Mouse (Mus musculus): ENCODE data around the gene Utp11. TPM values are rescaled to one million over a fixed set of nuclear protein-coding genes. Genes with fewer than 3 reads are reported as not detected.

Utp11 gene
- polyA plus RNA-seq, 1 experiment from 2014 or later, result 34.5 TPM

- Histone ChIP-seq H3K9me3 (replicated peaks; ENCODE audit: control insufficient read depth, low read length) (no peaks in the 10 kb centered on the region), H3K9ac (ENCODE audit: low read length) (peak overlapping the region; percentile 65), H3K27ac (ENCODE audit: low read depth, low read length) (no peak overlapping the region), H3K36me3 (ENCODE audit: control insufficient read depth, insufficient read depth, low read length) (no peaks in the 10 kb centered on the region), H3K4me2 (ENCODE audit: low read length) (peak overlapping the region; percentile 93), H3K4me1 (ENCODE audit: control insufficient read depth, insufficient read depth, low read length) (peaks cover 6% of the 10 kb centered on the region; the same call in 1 of the 2 replicates), H3K27me3 (replicated peaks; ENCODE audit: control insufficient read depth, insufficient read depth, low read length) (peaks cover 49% of the 10 kb centered on the region), H3K4me3 (ENCODE audit: low read depth, low read length) (peak overlapping the region; percentile 52)
- DNase-seq (ENCODE audit: low spot score) (peak; percentile 56), ATAC-seq (no peak)
- under 1% methylated on average over 39 of the region's 39 CpGs for WGBS
Measured at GRCm38 (mm10) chr4:124658412-124658851, 35.0 kb downstream of the Utp11 start.

GRCm38 (mm10) chr4:124657781-124658180 is 35.6 kb downstream of the Utp11 start:
- Histone ChIP-seq H3K9me3 (replicated peaks; ENCODE audit: control insufficient read depth, low read length) (no peaks in the 10 kb centered on the region), H3K4me2 (ENCODE audit: low read length) (peak overlapping the region; percentile 93), H3K4me1 (ENCODE audit: control insufficient read depth, insufficient read depth, low read length) (peaks cover 9% of the 10 kb centered on the region), H3K27ac (ENCODE audit: low read depth, low read length) (no peak overlapping the region), H3K4me3 (ENCODE audit: low read depth, low read length) (peak overlapping the region; percentile 52), H3K27me3 (replicated peaks; ENCODE audit: control insufficient read depth, insufficient read depth, low read length) (peaks cover 45% of the 10 kb centered on the region), H3K9ac (ENCODE audit: low read length) (peak overlapping the region; percentile 65), H3K36me3 (ENCODE audit: control insufficient read depth, insufficient read depth, low read length) (no peaks in the 10 kb centered on the region)
- ATAC-seq, result peak; percentile 36; the same call in 1 of the 2 replicates
- 0% methylated on average over 26 of the region's 61 CpGs for WGBS
- no peak for DNase-seq (ENCODE audit: low spot score)

- DNase-seq (ENCODE audit: low spot score) (peak; percentile 93), ATAC-seq (peak; percentile 94)
- peaks cover 45% of the 10 kb centered on the region for H3K27me3 ChIP-seq (replicated peaks; ENCODE audit: control insufficient read depth, insufficient read depth, low read length)
- no peaks in the 10 kb centered on the region for H3K9me3 ChIP-seq (replicated peaks; ENCODE audit: control insufficient read depth, low read length)
- H3K36me3 ChIP-seq (ENCODE audit: control insufficient read depth, insufficient read depth, low read length), result no peaks in the 10 kb centered on the region
- H3K9ac ChIP-seq (ENCODE audit: low read length), result peak overlapping the region; percentile 65
- H3K4me3 ChIP-seq (ENCODE audit: low read depth, low read length), result peak overlapping the region; percentile 52
- no peak overlapping the region for H3K27ac ChIP-seq (ENCODE audit: low read depth, low read length)
- 1% methylated on average over 80 of the region's 92 CpGs for WGBS
- H3K4me2 ChIP-seq (ENCODE audit: low read length), result peak overlapping the region; percentile 93
- H3K4me1 ChIP-seq (ENCODE audit: control insufficient read depth, insufficient read depth, low read length), result peaks cover 14% of the 10 kb centered on the region
Measured at GRCm38 (mm10) chr4:124656854-124657650, 36.3 kb downstream of the Utp11 start.

- peak within 1 kb of the TSS; percentile 52 for H3K4me3 ChIP-seq (ENCODE audit: low read depth, low read length)
- peaks cover 45% of the 10 kb centered on the region for H3K27me3 ChIP-seq (replicated peaks; ENCODE audit: control insufficient read depth, insufficient read depth, low read length)
- 1% methylated on average over 15 of the region's 15 CpGs for WGBS
- H3K4me1 ChIP-seq (ENCODE audit: control insufficient read depth, insufficient read depth, low read length), result peaks cover 14% of the 10 kb centered on the region
- no peaks in the 10 kb centered on the region for H3K9me3 ChIP-seq (replicated peaks; ENCODE audit: control insufficient read depth, low read length)
- DNase-seq (ENCODE audit: low spot score), result no peak
- no peaks in the 10 kb centered on the region for H3K36me3 ChIP-seq (ENCODE audit: control insufficient read depth, insufficient read depth, low read length)
- H3K9ac ChIP-seq (ENCODE audit: low read length), result peak within 1 kb of the TSS; percentile 65
- ATAC-seq, result no peak
- H3K4me2 ChIP-seq (ENCODE audit: low read length), result peak within 1 kb of the TSS; percentile 93
- H3K27ac ChIP-seq (ENCODE audit: low read depth, low read length), result no peak within 1 kb of the TSS
Measured at GRCm38 (mm10) chr4:124656518-124656853, 36.9 kb downstream of the Utp11 start, which contains the start of gene Pou3f1. TSS of gene Pou3f1 (plus strand) at chr4:124656807.

- DNase-seq (ENCODE audit: low spot score), result no peak
- no peak overlapping the region for H3K4me3 ChIP-seq (ENCODE audit: low read depth, low read length)
- no peak for ATAC-seq
- no peak overlapping the region for H3K27ac ChIP-seq (ENCODE audit: low read depth, low read length)
- H3K27me3 ChIP-seq (replicated peaks; ENCODE audit: control insufficient read depth, insufficient read depth, low read length), result peaks cover 31% of the 10 kb centered on the region
- no peak overlapping the region for H3K9ac ChIP-seq (ENCODE audit: low read length)
- 4% methylated on average over 9 of the region's 9 CpGs for WGBS
- H3K9me3 ChIP-seq (replicated peaks; ENCODE audit: control insufficient read depth, low read length), result no peaks in the 10 kb centered on the region
- H3K4me2 ChIP-seq (ENCODE audit: low read length), result peak overlapping the region; percentile 7; the same call in 1 of the 2 replicates
- H3K36me3 ChIP-seq (ENCODE audit: control insufficient read depth, insufficient read depth, low read length), result no peaks in the 10 kb centered on the region
- peaks cover 12% of the 10 kb centered on the region for H3K4me1 ChIP-seq (ENCODE audit: control insufficient read depth, insufficient read depth, low read length)
Measured at GRCm38 (mm10) chr4:124652886-124653285, 40.5 kb downstream of the Utp11 start.

- no peak for ATAC-seq
- H3K36me3 ChIP-seq (ENCODE audit: control insufficient read depth, insufficient read depth, low read length), result no peaks in the 10 kb centered on the region
Measured at GRCm38 (mm10) chr4:124647909-124648308, 45.5 kb downstream of the Utp11 start.

GRCm38 (mm10) chr4:124646591-124646990 is 46.8 kb downstream of the Utp11 start:
- H3K9ac ChIP-seq (ENCODE audit: low read length), result no peak overlapping the region
- no peaks in the 10 kb centered on the region for H3K9me3 ChIP-seq (replicated peaks; ENCODE audit: control insufficient read depth, low read length)
- H3K4me2 ChIP-seq (ENCODE audit: low read length), result no peak overlapping the region
- 0 out of 2 replicates have a peak, but pooled peaks cover 4% of the 10 kb centered on the region for H3K27me3 ChIP-seq (replicated peaks; ENCODE audit: control insufficient read depth, insufficient read depth, low read length)
- no peak overlapping the region for H3K4me3 ChIP-seq (ENCODE audit: low read depth, low read length)
- ATAC-seq, result no peak
- 25% methylated on average over 8 of the region's 8 CpGs for WGBS
- H3K4me1 ChIP-seq (ENCODE audit: control insufficient read depth, insufficient read depth, low read length), result no peaks in the 10 kb centered on the region
- H3K36me3 ChIP-seq (ENCODE audit: control insufficient read depth, insufficient read depth, low read length), result no peaks in the 10 kb centered on the region
- H3K27ac ChIP-seq (ENCODE audit: low read depth, low read length), result no peak overlapping the region
- DNase-seq (ENCODE audit: low spot score), result no peak

More at GRCm38 (mm10) chr4:124647909-124648308, 45.5 kb downstream of the Utp11 start:
- H3K4me2 ChIP-seq (ENCODE audit: low read length), result no peak overlapping the region
- no peak overlapping the region for H3K27ac ChIP-seq (ENCODE audit: low read depth, low read length)
- no peak overlapping the region for H3K4me3 ChIP-seq (ENCODE audit: low read depth, low read length)
- H3K4me1 ChIP-seq (ENCODE audit: control insufficient read depth, insufficient read depth, low read length), result peaks cover 7% of the 10 kb centered on the region
- DNase-seq (ENCODE audit: low spot score), result no peak
- 36% methylated on average over 5 of the region's 5 CpGs for WGBS
- no peaks in the 10 kb centered on the region for H3K9me3 ChIP-seq (replicated peaks; ENCODE audit: control insufficient read depth, low read length)
- no peak overlapping the region for H3K9ac ChIP-seq (ENCODE audit: low read length)
- H3K27me3 ChIP-seq (replicated peaks; ENCODE audit: control insufficient read depth, insufficient read depth, low read length), result 0 out of 2 replicates have a peak, but pooled peaks cover 4% of the 10 kb centered on the region

- Histone ChIP-seq H3K27ac (ENCODE audit: low read depth, low read length) (no peak overlapping the region), H3K9ac (ENCODE audit: low read length) (no peak overlapping the region), H3K4me1 (ENCODE audit: control insufficient read depth, insufficient read depth, low read length) (no peaks in the 10 kb centered on the region), H3K9me3 (replicated peaks; ENCODE audit: control insufficient read depth, low read length) (no peaks in the 10 kb centered on the region), H3K36me3 (ENCODE audit: control insufficient read depth, insufficient read depth, low read length) (no peaks in the 10 kb centered on the region), H3K4me3 (ENCODE audit: low read depth, low read length) (no peak overlapping the region), H3K4me2 (ENCODE audit: low read length) (no peak overlapping the region), H3K27me3 (replicated peaks; ENCODE audit: control insufficient read depth, insufficient read depth, low read length) (0 out of 2 replicates have a peak, but pooled peaks cover 4% of the 10 kb centered on the region)
- DNase-seq (ENCODE audit: low spot score) (no peak), ATAC-seq (no peak)
- 19% methylated on average over 3 of the region's 3 CpGs for WGBS
Measured at GRCm38 (mm10) chr4:124644974-124645433, 48.4 kb downstream of the Utp11 start.

- Histone ChIP-seq H3K9ac (ENCODE audit: low read length) (no peak overlapping the region), H3K4me3 (ENCODE audit: low read depth, low read length) (no peak overlapping the region), H3K4me1 (ENCODE audit: control insufficient read depth, insufficient read depth, low read length) (no peaks in the 10 kb centered on the region), H3K27ac (ENCODE audit: low read depth, low read length) (no peak overlapping the region), H3K9me3 (replicated peaks; ENCODE audit: control insufficient read depth, low read length) (no peaks in the 10 kb centered on the region), H3K4me2 (ENCODE audit: low read length) (no peak overlapping the region), H3K27me3 (replicated peaks; ENCODE audit: control insufficient read depth, insufficient read depth, low read length) (no peaks in the 10 kb centered on the region), H3K36me3 (ENCODE audit: control insufficient read depth, insufficient read depth, low read length) (no peaks in the 10 kb centered on the region)
- no peak for DNase-seq (ENCODE audit: low spot score)
- WGBS, result 96% methylated on average over 9 of the region's 9 CpGs
- ATAC-seq, result no peak
Measured at GRCm38 (mm10) chr4:124643859-124644258, 49.5 kb downstream of the Utp11 start.

All from forebrain, embryonic 14.5 days (tissue).